Mouse (Mus musculus) kidney, embryonic 15.5 days (tissue): ENCODE data around the gene Vps18. TPM values are rescaled to one million over a fixed set of nuclear protein-coding genes. Genes with fewer than 3 reads are reported as not detected.

Source experiments
- ATAC-seq: fragments of 200-750 bp; cut with Nextera tagmentation; replicated peaks from 2 replicates; pipeline ENCODE4 v1.8.0; 2017; ENCODE audit warnings: moderate TSS enrichment; ENCODE audit not compliant: low FRiP score
- H3K27ac ChIP-seq: fragments of 300-500 bp; sonication (generic); 2 replicates; pipeline ENCODE4 v1.5.1; 2015; ENCODE audit warnings: mild to moderate bottlenecking, inconsistent platforms
- H3K27me3 ChIP-seq: fragments of 300-500 bp; sonication (generic); 2 replicates; pipeline ENCODE4 v1.6.1; 2015; ENCODE audit warnings: inconsistent platforms
- H3K36me3 ChIP-seq: fragments of 300-500 bp; sonication (generic); 2 replicates; pipeline ENCODE4 v1.6.1; 2015; ENCODE audit warnings: inconsistent platforms
- H3K4me1 ChIP-seq: fragments of 300-500 bp; sonication (generic); 2 replicates; pipeline ENCODE4 v1.6.1; 2015; ENCODE audit warnings: inconsistent platforms
- H3K4me2 ChIP-seq: fragments of 300-500 bp; sonication (generic); 2 replicates; pipeline ENCODE4 v1.6.1; 2015; ENCODE audit warnings: moderate library complexity, mild to moderate bottlenecking, inconsistent platforms
- H3K4me3 ChIP-seq: fragments of 300-500 bp; sonication (generic); replicated peaks from 2 replicates; pipeline ENCODE4 v1.5.1; 2015; ENCODE audit warnings: mild to moderate bottlenecking, inconsistent platforms
- H3K9ac ChIP-seq: fragments of 300-500 bp; sonication (generic); 2 replicates; pipeline ENCODE4 v1.6.1; 2015; ENCODE audit warnings: mild to moderate bottlenecking, inconsistent platforms
- H3K9me3 ChIP-seq: fragments of 300-500 bp; sonication (generic); replicated peaks from 2 replicates; pipeline ENCODE4 v1.6.1; 2016; ENCODE audit warnings: inconsistent platforms
- WGBS: fragments of 180-500 bp; shearing (Covaris S2); methylation state at CpG from one replicate; pipeline ENCODE4 v1.1.7; 2015; ENCODE audit warnings: mixed read lengths; 5-methylcytosine and 5-hydroxymethylcytosine counted together
- polyA plus RNA-seq: library from polyadenylated mRNA; unstranded; fragments of >200 nt; fragmentation: Nextera tagmentation; extraction: Ambion mirVana; gene quantifications from 2 replicates; pipeline ENCODE4 v1.2.1, GENCODE M21; 2015

Gene Vps18
- polyA plus RNA-seq, 1 experiment from 2014 or later = 19.6 TPM

- H3K9ac ChIP-seq = no peak overlapping the region
- ATAC-seq = no peak
- no peaks in the 10 kb centered on the region for H3K27me3 ChIP-seq
- H3K4me1 ChIP-seq = peaks cover 19% of the 10 kb centered on the region
- WGBS = 93% methylated on average over 17 of the region's 17 CpGs
- no peak overlapping the region for H3K4me2 ChIP-seq
- H3K9me3 ChIP-seq = no peaks in the 10 kb centered on the region
- H3K27ac ChIP-seq = no peak overlapping the region
- no peak overlapping the region for H3K4me3 ChIP-seq
- peaks cover 73% of the 10 kb centered on the region for H3K36me3 ChIP-seq
Measured at GRCm38 (mm10) chr2:119292852-119293251, 4.3 kb downstream of the Vps18 start.

- Histone ChIP-seq H3K27ac (no peak overlapping the region), H3K4me3 (no peak overlapping the region), H3K4me2 (no peak overlapping the region), H3K9ac (no peak overlapping the region), H3K4me1 (peaks cover 15% of the 10 kb centered on the region), H3K36me3 (peaks cover 77% of the 10 kb centered on the region), H3K27me3 (no peaks in the 10 kb centered on the region), H3K9me3 (no peaks in the 10 kb centered on the region)
- WGBS = 95% methylated on average over 17 of the region's 17 CpGs
- no peak for ATAC-seq
Measured at GRCm38 (mm10) chr2:119293311-119293710, 4.8 kb downstream of the Vps18 start.

GRCm38 (mm10) chr2:119293776-119294390, 5.3 kb downstream of the Vps18 start:
- H3K9ac ChIP-seq = no peak overlapping the region
- no peak overlapping the region for H3K4me2 ChIP-seq
- peaks cover 15% of the 10 kb centered on the region for H3K4me1 ChIP-seq
- H3K36me3 ChIP-seq = peaks cover 83% of the 10 kb centered on the region
- 93% methylated on average over 34 of the region's 34 CpGs for WGBS
- H3K27ac ChIP-seq = no peak overlapping the region
- no peaks in the 10 kb centered on the region for H3K9me3 ChIP-seq
- no peak for ATAC-seq
- H3K27me3 ChIP-seq = no peaks in the 10 kb centered on the region
- no peak overlapping the region for H3K4me3 ChIP-seq

- Histone ChIP-seq H3K4me2 (no peak overlapping the region), H3K27me3 (no peaks in the 10 kb centered on the region), H3K27ac (no peak overlapping the region), H3K4me3 (no peak overlapping the region), H3K36me3 (peaks cover 88% of the 10 kb centered on the region), H3K9me3 (no peaks in the 10 kb centered on the region), H3K9ac (no peak overlapping the region), H3K4me1 (peaks cover 15% of the 10 kb centered on the region)
- ATAC-seq = no peak
- WGBS = 93% methylated on average over 18 of the region's 18 CpGs
Measured at GRCm38 (mm10) chr2:119294411-119294810, 5.9 kb downstream of the Vps18 start.

- no peaks in the 10 kb centered on the region for H3K27me3 ChIP-seq
- no peak overlapping the region for H3K9ac ChIP-seq
- H3K36me3 ChIP-seq = peaks cover 74% of the 10 kb centered on the region
- no peak for ATAC-seq
- H3K4me2 ChIP-seq = no peak overlapping the region
- peaks cover 27% of the 10 kb centered on the region for H3K4me1 ChIP-seq
- whole genome bisulfite sequencing = 92% methylated on average over 12 of the region's 12 CpGs
- H3K9me3 ChIP-seq = no peaks in the 10 kb centered on the region
- no peak overlapping the region for H3K27ac ChIP-seq
- H3K4me3 ChIP-seq = no peak overlapping the region
Measured at GRCm38 (mm10) chr2:119296756-119297155, 8.2 kb downstream of the Vps18 start.

GRCm38 (mm10) chr2:119297506-119297905, 9.0 kb downstream of the Vps18 start:
- no peak for ATAC-seq
- Histone ChIP-seq H3K9me3 (no peaks in the 10 kb centered on the region), H3K36me3 (peaks cover 66% of the 10 kb centered on the region), H3K4me1 (peaks cover 27% of the 10 kb centered on the region), H3K27ac (no peak overlapping the region), H3K4me2 (no peak overlapping the region), H3K9ac (no peak overlapping the region), H3K27me3 (no peaks in the 10 kb centered on the region), H3K4me3 (no peak overlapping the region)
- 95% methylated on average over 19 of the region's 19 CpGs for WGBS

- Histone ChIP-seq H3K4me1 (peaks cover 27% of the 10 kb centered on the region), H3K4me3 (no peak overlapping the region), H3K36me3 (peaks cover 58% of the 10 kb centered on the region), H3K9me3 (no peaks in the 10 kb centered on the region), H3K4me2 (no peak overlapping the region), H3K9ac (no peak overlapping the region), H3K27ac (0 out of 2 replicates have a peak overlapping the region, but pooled peaks have one; percentile 63), H3K27me3 (no peaks in the 10 kb centered on the region)
- no peak for ATAC-seq
- 47% methylated on average over 5 of the region's 5 CpGs for WGBS
Measured at GRCm38 (mm10) chr2:119298330-119298729, 9.8 kb downstream of the Vps18 start.

- WGBS = 88% methylated on average over 2 of the region's 2 CpGs
- H3K36me3 ChIP-seq = peaks cover 53% of the 10 kb centered on the region
- H3K4me2 ChIP-seq = no peak overlapping the region
- no peak overlapping the region for H3K9ac ChIP-seq
- no peak for ATAC-seq
- H3K4me3 ChIP-seq = no peak overlapping the region
- H3K27me3 ChIP-seq = no peaks in the 10 kb centered on the region
- H3K27ac ChIP-seq = peak overlapping the region; percentile 63; the same call in 1 of the 2 replicates
- no peaks in the 10 kb centered on the region for H3K9me3 ChIP-seq
- H3K4me1 ChIP-seq = peaks cover 27% of the 10 kb centered on the region
Measured at GRCm38 (mm10) chr2:119298839-119299238, 10.3 kb downstream of the Vps18 start.

- H3K4me2 ChIP-seq = peak overlapping the region; percentile 52
- 5% methylated on average over 15 of the region's 15 CpGs for WGBS
- H3K27ac ChIP-seq = peak overlapping the region; percentile 63
- H3K9me3 ChIP-seq = no peaks in the 10 kb centered on the region
- H3K9ac ChIP-seq = no peak overlapping the region; the same call in 1 of the 2 replicates
- peaks cover 36% of the 10 kb centered on the region for H3K4me1 ChIP-seq
- H3K4me3 ChIP-seq = peak overlapping the region; percentile 20
- peaks cover 40% of the 10 kb centered on the region for H3K36me3 ChIP-seq
- no peaks in the 10 kb centered on the region for H3K27me3 ChIP-seq
- peak; percentile 88 for ATAC-seq
Measured at GRCm38 (mm10) chr2:119299981-119300818, 11.7 kb downstream of the Vps18 start.

GRCm38 (mm10) chr2:119300819-119301493, 12.4 kb downstream of the Vps18 start:
- WGBS = 49% methylated on average over 7 of the region's 7 CpGs
- Histone ChIP-seq H3K4me1 (peaks cover 37% of the 10 kb centered on the region), H3K27ac (peak overlapping the region; percentile 63), H3K27me3 (no peaks in the 10 kb centered on the region), H3K9ac (no peak overlapping the region; the same call in 1 of the 2 replicates), H3K9me3 (no peaks in the 10 kb centered on the region), H3K36me3 (peaks cover 36% of the 10 kb centered on the region), H3K4me3 (peak overlapping the region; percentile 20; the same call in 1 of the 2 replicates), H3K4me2 (peak overlapping the region; percentile 52)
- 0 out of 2 replicates have a peak, but pooled peaks have one; percentile 5 for ATAC-seq

GRCm38 (mm10) chr2:119302876-119303275, 14.3 kb downstream of the Vps18 start:
- Histone ChIP-seq H3K36me3 (peaks cover 19% of the 10 kb centered on the region), H3K9ac (no peak overlapping the region), H3K4me1 (peaks cover 37% of the 10 kb centered on the region), H3K27me3 (no peaks in the 10 kb centered on the region), H3K27ac (no peak overlapping the region), H3K9me3 (no peaks in the 10 kb centered on the region), H3K4me2 (no peak overlapping the region), H3K4me3 (no peak overlapping the region)
- ATAC-seq = no peak
- WGBS = 63% methylated on average over 6 of the region's 6 CpGs

- H3K27me3 ChIP-seq = no peaks in the 10 kb centered on the region
- 54% methylated on average over 3 of the region's 3 CpGs for WGBS
- H3K9ac ChIP-seq = no peak overlapping the region
- H3K9me3 ChIP-seq = no peaks in the 10 kb centered on the region
- peaks cover 4% of the 10 kb centered on the region for H3K36me3 ChIP-seq
- peaks cover 33% of the 10 kb centered on the region for H3K4me1 ChIP-seq
- ATAC-seq = no peak
- peak overlapping the region; percentile 18; the same call in 1 of the 2 replicates for H3K27ac ChIP-seq
- no peak overlapping the region for H3K4me3 ChIP-seq
- no peak overlapping the region for H3K4me2 ChIP-seq
Measured at GRCm38 (mm10) chr2:119304391-119304790, 15.9 kb downstream of the Vps18 start.
